Mouse (Mus musculus): ENCODE data around the gene Phyhd1. TPM values are rescaled to one million over a fixed set of nuclear protein-coding genes. Genes with fewer than 3 reads are reported as not detected.

Phyhd1 gene
- 51.9 and 62.7 TPM in 2 replicates for polyA plus RNA-seq (2012; rRNA removed)

DNA sequence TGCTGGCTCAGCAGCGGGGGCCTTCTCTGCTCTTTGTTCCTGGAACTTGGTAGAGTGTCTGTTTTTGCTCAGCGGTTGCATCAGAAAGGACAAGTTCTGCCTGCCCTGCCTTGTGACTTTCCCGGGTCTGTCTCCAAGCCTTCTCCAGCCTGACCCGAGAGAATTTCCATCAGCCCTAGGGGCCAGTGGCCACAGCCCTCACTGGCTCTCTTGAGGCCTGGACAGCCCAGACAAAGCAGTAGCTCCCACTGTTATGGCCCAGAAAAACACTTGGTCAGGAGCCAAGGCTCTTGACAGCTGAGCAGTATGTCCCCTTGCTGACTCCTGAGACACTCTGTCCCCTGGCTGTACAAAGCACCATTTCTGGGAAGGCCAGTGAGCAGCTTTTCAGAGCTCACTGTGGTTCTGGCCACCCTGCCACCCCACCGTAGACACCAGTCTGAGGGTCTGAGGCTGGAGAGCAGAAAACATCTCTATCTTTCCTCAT is at the start of gene Phyhd1:
TSS of gene Phyhd1 (plus strand) at position 437 of the 487 bp plus-strand sequence.
- DNase-seq (ENCODE audit: low read depth) = no peak

DNA sequence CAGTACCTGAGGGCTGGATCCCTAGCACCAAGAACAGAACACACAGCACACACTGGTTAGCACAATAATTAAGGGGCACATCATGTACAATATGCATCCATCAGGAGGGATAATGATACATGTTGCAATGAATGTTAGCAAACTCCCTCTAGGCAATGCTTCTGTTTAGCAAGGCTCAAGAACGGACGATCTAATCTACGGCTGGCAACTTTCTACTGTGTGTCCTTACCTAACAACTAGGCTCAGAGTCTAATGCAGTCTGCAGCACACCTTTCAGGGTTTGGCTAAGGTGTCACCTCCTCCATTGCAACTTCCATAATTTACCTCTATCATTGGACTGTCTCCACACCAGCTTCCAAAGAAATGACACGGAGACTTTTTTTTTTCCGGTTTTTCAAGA is 49.7 kb upstream of the Phyhd1 start:
- DNase-seq (ENCODE audit: low read depth) = peak; percentile 94

DNA sequence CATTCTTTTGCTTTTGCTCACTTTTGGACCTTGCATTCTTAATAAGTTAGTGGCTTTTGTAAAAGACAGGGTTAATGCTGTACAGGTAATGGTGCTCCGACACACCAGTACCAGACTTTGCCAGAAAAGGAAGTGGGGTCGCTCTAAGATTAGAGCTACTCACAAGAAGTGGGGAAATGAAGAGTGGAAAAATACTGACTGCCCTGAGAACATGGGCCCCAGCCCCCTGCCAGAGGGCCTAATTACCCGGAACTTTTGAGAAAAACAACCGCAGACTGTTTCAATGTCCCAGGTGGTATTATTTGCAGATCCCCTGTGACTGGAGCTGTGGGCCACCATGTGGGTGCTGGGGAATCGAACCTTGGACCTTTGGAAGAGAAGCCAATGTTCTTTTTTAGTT is 30.4 kb upstream of the Phyhd1 start:
- DNase-seq (ENCODE audit: low read depth) = no peak

DNA sequence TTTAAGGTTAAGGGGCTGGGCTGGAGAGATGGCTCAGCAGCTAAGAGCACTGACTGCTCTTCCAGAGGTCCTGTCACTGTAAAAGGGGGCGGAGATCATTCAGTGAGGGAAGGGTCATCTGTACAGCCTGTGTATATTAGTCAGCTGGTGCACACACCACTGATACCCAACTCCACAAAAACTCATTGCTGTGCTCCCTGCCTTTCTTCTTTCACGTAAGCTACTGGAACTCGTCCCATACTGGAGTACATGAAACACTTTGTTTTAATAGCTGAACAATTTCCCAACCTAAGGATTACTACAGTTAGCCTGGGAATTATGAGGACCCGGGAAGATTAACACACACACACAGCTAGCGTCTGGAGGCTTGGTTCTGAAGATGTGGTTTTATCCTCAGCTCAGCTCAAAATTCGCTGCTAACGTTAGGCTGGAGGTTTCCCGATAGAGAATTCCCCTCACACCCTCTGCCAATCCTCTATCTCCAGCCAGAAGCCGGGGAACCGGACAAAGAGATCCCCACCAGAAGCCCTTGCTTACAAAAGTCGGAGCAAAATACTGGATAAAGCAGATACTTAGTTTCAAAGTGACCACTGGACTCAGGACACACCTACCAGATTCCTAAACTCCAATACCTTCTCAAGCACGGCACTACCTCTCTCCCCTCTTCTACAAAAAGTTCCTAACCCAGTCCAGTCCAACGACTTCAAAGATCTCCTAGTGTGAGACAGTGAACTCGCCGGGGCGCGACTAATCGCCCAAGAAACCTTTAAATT is 29.4 kb upstream of the Phyhd1 start:
- DNase-seq (ENCODE audit: low read depth) = peak; percentile 73

GRCm38 (mm10) chr2:30237199-30237880 is 28.7 kb upstream of the Phyhd1 start, which contains the start of gene Lrrc8a:
Gene Lrrc8a, plus strand, starts transcription at chr2:30237715.
- peak; percentile 66 for DNase-seq (ENCODE audit: low read depth)

GRCm38 (mm10) chr2:30237881-30238280 is 28.1 kb upstream of the Phyhd1 start:
- no peak for DNase-seq (ENCODE audit: low read depth)

- no peak for DNase-seq (ENCODE audit: low read depth)
Observed at GRCm38 (mm10) chr2:30238906-30239465, 27.0 kb upstream of the Phyhd1 start.

- DNase-seq (ENCODE audit: low read depth) = no peak
Observed at GRCm38 (mm10) chr2:30239777-30240176, 26.2 kb upstream of the Phyhd1 start.

DNA sequence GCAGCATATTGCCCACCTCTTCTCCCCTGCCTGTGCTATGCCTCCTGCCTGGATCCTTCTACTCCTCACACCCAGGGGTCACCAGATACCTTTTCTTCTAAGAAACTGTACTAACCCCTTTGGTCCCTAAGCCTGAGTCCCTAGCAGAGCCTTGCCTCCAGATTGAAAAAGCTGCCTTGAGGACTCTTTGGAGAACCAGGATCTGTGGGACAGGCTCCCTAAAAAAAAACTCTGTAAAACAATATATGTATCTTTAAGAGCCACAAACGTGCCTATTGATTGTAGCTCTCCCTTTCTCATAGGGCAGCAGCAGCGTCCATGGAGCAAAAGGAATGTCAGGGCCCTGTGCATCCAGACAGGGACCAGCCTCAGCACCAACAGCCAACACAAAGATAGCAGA is 25.7 kb upstream of the Phyhd1 start, which contains the start of gene Gm28035:
TSS of gene Gm28035 (plus strand) at position 301 of the 400 bp plus-strand sequence.
- DNase-seq (ENCODE audit: low read depth) = no peak

DNA sequence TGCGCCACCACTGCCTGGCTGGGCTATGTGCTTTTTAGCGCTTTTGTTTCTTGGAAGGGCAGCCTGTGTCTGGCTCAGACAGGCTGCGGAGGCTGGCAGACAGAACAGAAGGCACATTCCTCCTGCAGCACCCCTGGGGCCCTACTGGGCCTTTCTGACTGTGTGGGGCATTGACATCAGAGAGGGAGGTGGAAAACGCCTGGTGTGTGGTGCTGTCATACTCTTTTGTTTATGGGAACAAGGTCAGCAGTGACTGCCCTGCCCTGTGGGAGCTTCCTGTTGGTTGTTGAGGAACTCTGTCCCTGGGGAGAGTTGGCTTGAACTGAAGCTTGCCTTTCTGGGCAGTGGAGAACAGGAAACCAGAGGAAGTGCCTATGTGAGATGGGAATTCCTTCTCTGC is 23.5 kb upstream of the Phyhd1 start:
- DNase-seq (ENCODE audit: low read depth) = no peak

GRCm38 (mm10) chr2:30243391-30243790 is 22.6 kb upstream of the Phyhd1 start:
- no peak for DNase-seq (ENCODE audit: low read depth)

DNA sequence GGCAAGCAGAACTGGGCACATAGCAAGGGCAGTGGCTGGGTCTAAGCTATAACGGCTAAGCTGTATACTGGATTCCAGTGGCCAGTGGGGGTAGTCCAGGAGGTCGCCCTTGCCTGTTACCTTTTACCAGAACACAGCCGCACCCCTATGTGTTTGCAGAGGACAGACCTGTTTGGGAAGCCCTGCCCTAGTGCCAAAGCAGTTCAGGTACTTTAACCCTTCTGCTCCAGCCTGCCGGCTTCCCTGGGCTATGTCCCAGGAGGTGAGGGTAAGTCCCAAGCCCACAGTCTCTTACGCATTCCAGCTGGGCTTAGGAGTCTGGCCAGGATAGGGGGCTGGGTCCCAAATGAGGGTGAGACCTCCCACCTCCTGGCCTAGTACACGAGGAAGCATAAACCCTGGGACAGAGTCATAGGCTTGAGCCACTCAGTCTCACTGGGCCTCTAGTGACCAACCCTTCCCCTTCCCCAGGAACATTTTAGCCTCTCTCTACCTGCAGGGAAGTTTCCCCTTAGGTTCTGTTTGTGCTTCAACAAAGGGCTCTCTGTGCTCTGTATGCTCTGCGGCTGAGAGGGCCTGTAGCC is 21.3 kb upstream of the Phyhd1 start:
- DNase-seq (ENCODE audit: low read depth) = no peak

DNA sequence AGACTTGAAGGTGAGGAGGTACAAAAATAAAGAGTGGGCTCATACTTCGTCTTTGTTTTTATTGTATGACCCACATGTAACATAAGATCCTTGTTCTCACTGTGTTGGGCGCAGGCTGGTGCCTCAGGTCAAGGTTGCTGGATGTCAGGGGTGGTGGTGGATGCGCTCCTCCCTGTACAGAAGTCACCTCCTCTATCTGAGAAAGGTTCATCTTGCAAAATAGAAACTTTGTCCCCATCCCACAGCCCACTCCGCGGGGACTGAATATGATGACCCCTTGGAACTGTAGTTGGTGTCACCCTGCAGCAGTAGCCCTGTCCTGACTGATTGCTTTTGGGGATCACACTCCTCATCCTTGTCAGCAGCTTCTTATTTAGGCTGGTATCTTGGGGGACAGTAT is 19.0 kb upstream of the Phyhd1 start:
- DNase-seq (ENCODE audit: low read depth) = no peak

GRCm38 (mm10) chr2:30247681-30248080 is 18.3 kb upstream of the Phyhd1 start:
- no peak for DNase-seq (ENCODE audit: low read depth)

DNA sequence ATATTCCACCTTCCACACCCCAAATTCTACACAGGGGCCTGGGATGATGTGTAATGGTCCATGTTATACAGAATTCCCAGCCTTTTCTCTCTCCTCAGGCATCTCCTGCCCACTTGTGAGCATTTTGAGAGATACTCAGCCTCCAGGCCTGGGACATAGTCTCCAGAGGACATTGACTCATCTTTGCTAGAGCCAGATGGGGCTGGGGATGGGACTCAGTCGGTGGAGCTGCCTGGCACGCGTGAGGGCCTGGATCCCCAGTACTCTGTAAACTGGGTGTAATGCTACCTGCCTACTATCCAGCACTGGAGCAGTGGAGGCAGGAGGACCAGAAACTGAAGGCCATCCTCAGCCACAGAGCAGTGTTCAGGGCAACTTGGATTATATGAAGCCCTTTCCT is 16.8 kb upstream of the Phyhd1 start:
- DNase-seq (ENCODE audit: low read depth) = no peak

GRCm38 (mm10) chr2:30250166-30251128 is 15.6 kb upstream of the Phyhd1 start:
- DNase-seq (ENCODE audit: low read depth) = no peak

DNA sequence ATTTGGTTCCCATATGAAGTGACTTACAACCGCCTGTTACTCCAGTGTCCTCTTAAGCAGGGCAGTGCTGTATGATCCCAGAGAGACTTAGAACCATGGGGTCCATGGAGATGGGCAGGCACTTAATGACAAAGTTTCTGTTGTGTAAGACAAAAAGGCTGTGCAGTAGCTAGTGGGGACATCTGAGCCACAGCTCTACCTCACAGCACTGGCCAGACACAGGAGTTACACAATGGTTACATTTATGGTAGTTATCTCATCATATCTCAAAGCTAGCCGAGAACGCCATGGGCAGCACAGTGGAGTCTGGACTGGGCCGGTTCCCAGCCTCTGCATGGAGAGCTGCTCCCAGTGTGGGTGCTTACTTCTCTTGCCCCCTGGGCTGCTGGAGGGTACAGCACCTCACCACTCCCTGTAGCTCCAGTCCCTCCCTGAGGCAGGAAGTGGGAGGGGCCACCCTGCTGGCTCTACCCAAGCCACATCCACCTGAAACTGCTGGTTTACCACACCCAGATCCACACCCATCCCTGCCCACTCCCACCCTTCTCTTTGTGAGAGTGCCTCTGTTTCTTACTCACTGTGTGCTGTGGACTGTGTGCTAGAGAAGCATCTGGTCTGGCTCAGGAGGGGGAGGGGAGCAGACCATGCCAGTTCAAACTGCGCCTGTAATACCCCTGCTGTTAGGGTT is 14.4 kb upstream of the Phyhd1 start:
- no peak for DNase-seq (ENCODE audit: low read depth)

DNA sequence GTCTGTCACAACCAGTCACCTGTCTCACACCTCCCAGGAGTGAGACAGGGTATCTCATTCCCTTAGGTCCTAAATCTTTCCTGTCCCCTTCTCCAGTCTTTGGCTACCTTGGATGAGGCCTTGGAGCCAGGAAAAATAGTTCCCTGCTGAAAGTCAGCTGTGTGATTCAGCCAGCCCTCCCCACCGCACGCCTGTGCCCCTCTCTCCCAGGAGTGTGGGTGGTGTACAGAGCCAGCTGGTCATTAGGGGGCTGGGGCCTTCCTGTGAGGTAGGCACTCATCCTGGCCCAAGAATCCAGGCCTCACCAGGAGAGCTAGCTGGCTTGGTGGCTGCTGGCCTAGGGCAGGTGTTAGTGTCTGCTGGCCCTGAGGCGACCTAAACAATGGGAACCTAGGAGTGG is 13.5 kb upstream of the Phyhd1 start:
- DNase-seq (ENCODE audit: low read depth) = no peak

GRCm38 (mm10) chr2:30253809-30254208 is 12.2 kb upstream of the Phyhd1 start:
- no peak for DNase-seq (ENCODE audit: low read depth)

DNA sequence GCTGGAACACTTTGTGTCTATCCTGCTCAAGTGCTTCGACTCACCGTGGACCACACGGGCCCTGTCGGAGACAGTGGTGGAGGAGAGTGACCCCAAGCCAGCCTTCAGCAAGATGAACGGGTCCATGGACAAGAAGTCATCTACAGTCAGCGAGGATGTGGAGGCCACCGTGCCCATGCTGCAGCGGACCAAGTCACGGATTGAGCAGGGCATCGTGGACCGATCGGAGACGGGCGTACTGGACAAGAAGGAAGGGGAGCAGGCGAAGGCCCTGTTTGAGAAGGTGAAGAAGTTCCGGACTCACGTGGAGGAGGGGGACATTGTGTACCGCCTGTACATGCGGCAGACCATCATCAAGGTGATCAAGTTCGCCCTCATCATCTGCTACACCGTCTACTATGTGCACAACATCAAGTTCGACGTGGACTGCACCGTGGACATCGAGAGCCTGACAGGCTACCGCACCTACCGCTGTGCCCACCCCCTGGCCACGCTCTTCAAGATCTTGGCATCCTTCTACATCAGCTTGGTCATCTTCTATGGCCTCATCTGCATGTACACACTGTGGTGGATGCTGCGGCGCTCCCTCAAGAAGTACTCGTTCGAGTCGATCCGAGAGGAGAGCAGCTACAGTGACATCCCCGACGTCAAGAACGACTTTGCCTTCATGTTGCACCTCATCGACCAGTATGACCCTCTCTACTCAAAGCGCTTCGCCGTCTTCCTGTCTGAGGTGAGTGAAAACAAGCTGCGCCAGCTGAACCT is 10.2 kb upstream of the Phyhd1 start:
- DNase-seq (ENCODE audit: low read depth) = no peak
